Mouse (Mus musculus): ENCODE measurements around the gene Art4.

DNA sequence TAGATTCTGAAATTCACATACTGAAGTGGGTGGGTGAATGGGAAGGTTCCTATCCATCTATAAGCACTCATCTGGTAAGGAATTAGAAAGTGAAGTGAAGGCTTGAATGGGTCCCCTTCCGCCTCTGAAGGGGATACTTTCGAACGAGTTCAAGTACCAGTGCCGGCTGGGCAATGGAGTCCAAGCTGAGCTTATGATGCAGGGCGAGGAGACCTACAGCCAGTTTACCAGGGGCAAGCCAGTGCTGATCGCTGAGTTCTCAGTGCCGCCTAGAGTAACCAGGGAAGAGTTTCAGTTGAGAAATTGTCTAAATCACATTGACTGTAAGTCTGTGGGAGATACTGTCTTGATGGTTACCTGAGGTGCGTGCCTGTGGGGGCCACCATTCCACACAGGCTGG, 56.8 kb downstream of the Art4 start:
- TF ChIP-seq USF1 (IDR thresholded peaks at IDR 0.05; ENCODE audit: low read depth, low read length) (no peak), POLR2AphosphoS5 (IDR thresholded peaks at IDR 0.05; ENCODE audit: borderline replicate concordance, low read depth, low read length) (no peak), CTCF (IDR thresholded peaks at IDR 0.05 in 2 of 3, conservative IDR thresholded peaks at IDR 0.05 in 1 of 3; ENCODE audit: control insufficient read depth in 1 of 3, insufficient read depth in 1 of 3, low read depth in 2 of 3, low read length in 3 of 3, poor library complexity in 1 of 3, severe bottlenecking in 1 of 3) (no peak), EP300 (IDR thresholded peaks at IDR 0.05; ENCODE audit: low read depth in 1 of 2, low read length in 2 of 2) (no peak), MAFK (IDR thresholded peaks at IDR 0.05; ENCODE audit: borderline replicate concordance, low read depth, low read length) (no peak), NELFE (IDR thresholded peaks at IDR 0.05; ENCODE audit: low read depth, low read length) (no peak)
